Mouse (Mus musculus) hindbrain, embryonic 15.5 days (tissue): ENCODE data around the gene Gc. TPM values are rescaled to one million over a fixed set of nuclear protein-coding genes. Genes with fewer than 3 reads are reported as not detected.

ENCODE experiments used
- ATAC-seq: fragments of 200-750 bp; cut with Nextera tagmentation; 2 replicates; pipeline ENCODE4 v1.8.0; 2017; ENCODE audit warnings: low read depth, moderate number of reproducible peaks, moderate TSS enrichment; ENCODE audit not compliant: low FRiP score
- H3K27ac ChIP-seq: fragments of 300-500 bp; sonication (generic); replicated peaks from 2 replicates; pipeline ENCODE4 v1.5.1; 2015; ENCODE audit warnings: mild to moderate bottlenecking, inconsistent platforms
- H3K27me3 ChIP-seq: fragments of 300-500 bp; sonication (generic); 2 replicates; pipeline ENCODE4 v1.6.1; 2015; ENCODE audit warnings: control low read depth, inconsistent platforms
- H3K36me3 ChIP-seq: fragments of 300-500 bp; sonication (generic); 2 replicates; pipeline ENCODE4 v1.6.1; 2015; ENCODE audit warnings: control low read depth, inconsistent platforms
- H3K4me1 ChIP-seq: fragments of 300-500 bp; sonication (generic); replicated peaks from 2 replicates; pipeline ENCODE4 v1.6.1; 2015; ENCODE audit warnings: control low read depth, inconsistent platforms
- H3K4me2 ChIP-seq: fragments of 300-500 bp; sonication (generic); 2 replicates; pipeline ENCODE4 v1.6.1; 2015; ENCODE audit warnings: moderate library complexity, mild to moderate bottlenecking, inconsistent platforms
- H3K4me3 ChIP-seq: fragments of 300-500 bp; sonication (generic); 2 replicates; pipeline ENCODE4 v1.5.1; 2015; ENCODE audit warnings: mild to moderate bottlenecking, inconsistent platforms
- H3K9ac ChIP-seq: fragments of 300-500 bp; sonication (generic); 2 replicates; pipeline ENCODE4 v1.6.1; 2015; ENCODE audit warnings: inconsistent platforms
- H3K9me3 ChIP-seq: fragments of 300-500 bp; sonication (generic); 2 replicates; pipeline ENCODE4 v1.6.1; 2016; ENCODE audit warnings: control low read depth, inconsistent platforms
- WGBS: fragments of 180-500 bp; shearing (Covaris S2); methylation state at CpG from one replicate; pipeline ENCODE4 v1.1.7; 2015; 5-methylcytosine and 5-hydroxymethylcytosine counted together
- polyA plus RNA-seq: library from polyadenylated mRNA; unstranded; fragments of >200 nt; fragmentation: Nextera tagmentation; extraction: Ambion mirVana; gene quantifications from 2 replicates; pipeline ENCODE4 v1.2.1, GENCODE M21; 2015

The Gc gene
- polyA plus RNA-seq: 0.14 TPM in 1 of 2 replicates, not detected in the other

GRCm38 (mm10) chr5:89457554-89458062, at the start of gene Gc:
Gene Gc, minus strand, starts transcription at chr5:89457898.
- Histone ChIP-seq H3K4me1 (no peaks in the 10 kb centered on the region), H3K9ac (no peak within 1 kb of the TSS), H3K27me3 (no peaks in the 10 kb centered on the region), H3K27ac (no peak within 1 kb of the TSS), H3K36me3 (no peaks in the 10 kb centered on the region), H3K4me2 (no peak within 1 kb of the TSS), H3K9me3 (no peaks in the 10 kb centered on the region), H3K4me3 (no peak within 1 kb of the TSS)
- ATAC-seq: no peak
- WGBS: 71% methylated on average over 5 of the region's 5 CpGs

GRCm38 (mm10) chr5:89500182-89500581, 42.5 kb upstream of the Gc start:
- no peaks in the 10 kb centered on the region for H3K36me3 ChIP-seq
- H3K4me1 ChIP-seq: no peaks in the 10 kb centered on the region
- no peaks in the 10 kb centered on the region for H3K9me3 ChIP-seq
- H3K4me3 ChIP-seq: no peak overlapping the region
- no peak overlapping the region for H3K27ac ChIP-seq
- H3K9ac ChIP-seq: no peak overlapping the region
- WGBS: 64% methylated on average over 6 of the region's 6 CpGs
- H3K4me2 ChIP-seq: no peak overlapping the region
- H3K27me3 ChIP-seq: no peaks in the 10 kb centered on the region
- ATAC-seq: no peak

GRCm38 (mm10) chr5:89492560-89492959, 34.9 kb upstream of the Gc start:
- Histone ChIP-seq H3K4me3 (no peak overlapping the region), H3K27ac (no peak overlapping the region), H3K9me3 (no peaks in the 10 kb centered on the region), H3K36me3 (no peaks in the 10 kb centered on the region), H3K4me2 (no peak overlapping the region), H3K9ac (no peak overlapping the region), H3K4me1 (no peaks in the 10 kb centered on the region), H3K27me3 (no peaks in the 10 kb centered on the region)
- no peak for ATAC-seq
- WGBS: 90% methylated on average over 1 of the region's 1 CpGs

- Histone ChIP-seq H3K9me3 (no peaks in the 10 kb centered on the region), H3K36me3 (no peaks in the 10 kb centered on the region), H3K9ac (no peak overlapping the region), H3K4me1 (no peaks in the 10 kb centered on the region), H3K27ac (no peak overlapping the region), H3K4me2 (no peak overlapping the region), H3K27me3 (no peaks in the 10 kb centered on the region), H3K4me3 (no peak overlapping the region)
- 64% methylated on average over 4 of the region's 4 CpGs for WGBS
- ATAC-seq: no peak
Observed at GRCm38 (mm10) chr5:89470483-89470882, 12.8 kb upstream of the Gc start.

GRCm38 (mm10) chr5:89467886-89468285, 10.2 kb upstream of the Gc start:
- Histone ChIP-seq H3K9me3 (no peaks in the 10 kb centered on the region), H3K4me1 (no peaks in the 10 kb centered on the region), H3K9ac (no peak overlapping the region), H3K27me3 (no peaks in the 10 kb centered on the region), H3K36me3 (no peaks in the 10 kb centered on the region), H3K4me2 (no peak overlapping the region), H3K4me3 (no peak overlapping the region), H3K27ac (no peak overlapping the region)
- 84% methylated on average over 2 of the region's 2 CpGs for WGBS
- no peak for ATAC-seq

- no peak overlapping the region for H3K9ac ChIP-seq
- no peaks in the 10 kb centered on the region for H3K36me3 ChIP-seq
- no peaks in the 10 kb centered on the region for H3K9me3 ChIP-seq
- no peaks in the 10 kb centered on the region for H3K4me1 ChIP-seq
- 86% methylated on average over 1 of the region's 1 CpGs for WGBS
- no peak overlapping the region for H3K4me3 ChIP-seq
- no peaks in the 10 kb centered on the region for H3K27me3 ChIP-seq
- no peak overlapping the region for H3K27ac ChIP-seq
- H3K4me2 ChIP-seq: no peak overlapping the region
- ATAC-seq: no peak
Observed at GRCm38 (mm10) chr5:89467045-89467444, 9.3 kb upstream of the Gc start.

- Histone ChIP-seq H3K27ac (no peak overlapping the region), H3K9me3 (no peaks in the 10 kb centered on the region), H3K4me3 (no peak overlapping the region), H3K4me2 (no peak overlapping the region), H3K27me3 (no peaks in the 10 kb centered on the region), H3K4me1 (no peaks in the 10 kb centered on the region), H3K36me3 (no peaks in the 10 kb centered on the region), H3K9ac (no peak overlapping the region)
- no peak for ATAC-seq
Observed at GRCm38 (mm10) chr5:89466275-89466674, 8.6 kb upstream of the Gc start.

GRCm38 (mm10) chr5:89461817-89462216, 4.1 kb upstream of the Gc start:
- Histone ChIP-seq H3K27ac (no peak overlapping the region), H3K4me2 (no peak overlapping the region), H3K4me3 (no peak overlapping the region), H3K4me1 (no peaks in the 10 kb centered on the region), H3K27me3 (no peaks in the 10 kb centered on the region), H3K36me3 (no peaks in the 10 kb centered on the region), H3K9ac (no peak overlapping the region), H3K9me3 (no peaks in the 10 kb centered on the region)
- WGBS: 80% methylated on average over 4 of the region's 4 CpGs
- no peak for ATAC-seq

GRCm38 (mm10) chr5:89459591-89459990, 1.9 kb upstream of the Gc start:
- Histone ChIP-seq H3K4me2 (no peak overlapping the region), H3K9ac (no peak overlapping the region), H3K27ac (no peak overlapping the region), H3K9me3 (no peaks in the 10 kb centered on the region), H3K27me3 (no peaks in the 10 kb centered on the region), H3K4me1 (no peaks in the 10 kb centered on the region), H3K4me3 (no peak overlapping the region), H3K36me3 (no peaks in the 10 kb centered on the region)
- no peak for ATAC-seq

GRCm38 (mm10) chr5:89458987-89459386, 1.3 kb upstream of the Gc start:
- Histone ChIP-seq H3K9me3 (no peaks in the 10 kb centered on the region), H3K27me3 (no peaks in the 10 kb centered on the region), H3K36me3 (no peaks in the 10 kb centered on the region), H3K4me1 (no peaks in the 10 kb centered on the region), H3K9ac (no peak overlapping the region), H3K4me3 (no peak overlapping the region), H3K27ac (no peak overlapping the region), H3K4me2 (no peak overlapping the region)
- 90% methylated on average over 2 of the region's 2 CpGs for WGBS
- ATAC-seq: no peak

GRCm38 (mm10) chr5:89455526-89455925, 2.2 kb downstream of the Gc start:
- Histone ChIP-seq H3K4me3 (no peak overlapping the region), H3K36me3 (no peaks in the 10 kb centered on the region), H3K4me2 (no peak overlapping the region), H3K9me3 (no peaks in the 10 kb centered on the region), H3K27me3 (no peaks in the 10 kb centered on the region), H3K4me1 (no peaks in the 10 kb centered on the region), H3K27ac (no peak overlapping the region), H3K9ac (no peak overlapping the region)
- 53% methylated on average over 8 of the region's 8 CpGs for WGBS
- no peak for ATAC-seq

- ATAC-seq: no peak
- H3K27ac ChIP-seq: no peak overlapping the region
- H3K36me3 ChIP-seq: no peaks in the 10 kb centered on the region
- no peak overlapping the region for H3K4me2 ChIP-seq
- H3K9me3 ChIP-seq: no peaks in the 10 kb centered on the region
- no peak overlapping the region for H3K4me3 ChIP-seq
- H3K27me3 ChIP-seq: no peaks in the 10 kb centered on the region
- H3K9ac ChIP-seq: no peak overlapping the region
- H3K4me1 ChIP-seq: no peaks in the 10 kb centered on the region
Observed at GRCm38 (mm10) chr5:89450798-89451197, 6.9 kb downstream of the Gc start.

- 94% methylated on average over 9 of the region's 9 CpGs for WGBS
- no peaks in the 10 kb centered on the region for H3K4me1 ChIP-seq
- no peak overlapping the region for H3K27ac ChIP-seq
- H3K9me3 ChIP-seq: no peaks in the 10 kb centered on the region
- no peak overlapping the region for H3K4me3 ChIP-seq
- H3K36me3 ChIP-seq: no peaks in the 10 kb centered on the region
- no peaks in the 10 kb centered on the region for H3K27me3 ChIP-seq
- H3K9ac ChIP-seq: no peak overlapping the region
- ATAC-seq: no peak
- H3K4me2 ChIP-seq: no peak overlapping the region
Observed at GRCm38 (mm10) chr5:89449325-89449724, 8.4 kb downstream of the Gc start.
